ENCODE assay signal across 12 mouse cellular contexts in genomic region chr5:72845928-72846630, GRCm38 (mm10). TPM values are rescaled to one million over a fixed set of nuclear protein-coding genes. Genes with fewer than 3 reads are reported as not detected.
A peak's percentile ranks its signal among the peaks of the same experiment; 100 is the strongest.
DNase-seq lines count a peak whose midpoint lies in the region; ATAC-seq lines count a peak whose summit lies in the region.
"Had no signal": no experiment of that assay in that cellular context is flagged by ENCODE, and none has a peak within 500 bp of the region (broad histone marks: within the 10 kb centered on the region; RNA-seq: fewer than 3 reads in every experiment).

No protein-coding gene starts in this region.

- ATAC-seq in neural tube, embryonic 15.5 days (ENCODE audit: low FRiP score) = peak; percentile 85
- ATAC-seq in megakaryocyte progenitor cell, adult 5-6 weeks (replicated peaks; ENCODE audit: poor library complexity) = no peak
- no peak; the same call in 1 of the 2 replicates for ATAC-seq in liver, embryonic 12.5 days
- ATAC-seq: CD4-positive, CD25-positive, alpha-beta regulatory T cell, adult 4 months had no signal

- 46% methylated on average over 9 of the region's 9 CpGs for WGBS in neural tube, embryonic 15.5 days
- 71% methylated on average over 9 of the region's 9 CpGs for WGBS in liver, embryonic 12.5 days (ENCODE audit: insufficient replicate concordance)

- peaks cover 6% of the 10 kb centered on the region; the same call in 1 of the 2 replicates for H3K4me1 ChIP-seq in neural tube, embryonic 15.5 days
- peaks cover 25% of the 10 kb centered on the region for H3K4me1 ChIP-seq in liver, embryonic 12.5 days

- intact Hi-C loops in heart, postnatal 36 days (cut with DNase I) = no loop called here
- intact Hi-C loops in heart, postnatal 10 days (cut with DNase I) = no loop called here

- H3K9ac ChIP-seq in neural tube, embryonic 15.5 days (replicated peaks) = no peak overlapping the region
- no peak overlapping the region for H3K9ac ChIP-seq in liver, embryonic 12.5 days
- H3K9ac ChIP-seq: embryonic facial prominence, embryonic 13.5 days; lung, embryonic 15.5 days had no signal

- H3K27ac ChIP-seq in neural tube, embryonic 15.5 days (replicated peaks) = peak overlapping the region; percentile 51; the same call in 1 of the 2 replicates
- no peak overlapping the region for H3K27ac ChIP-seq in liver, embryonic 12.5 days
- H3K27ac ChIP-seq: embryonic facial prominence, embryonic 13.5 days; lung, embryonic 15.5 days had no signal

- H3K4me2 ChIP-seq in neural tube, embryonic 15.5 days = no peak overlapping the region; the same call in 1 of the 2 replicates
- no peak overlapping the region for H3K4me2 ChIP-seq in liver, embryonic 12.5 days
- H3K4me2 ChIP-seq: embryonic facial prominence, embryonic 13.5 days; lung, embryonic 15.5 days had no signal

- H3K9me3 ChIP-seq in neural tube, embryonic 15.5 days (replicated peaks) = 0 out of 2 replicates have a peak, but pooled peaks cover 2% of the 10 kb centered on the region
- no peaks in the 10 kb centered on the region for H3K9me3 ChIP-seq in liver, embryonic 12.5 days (replicated peaks)
- H3K9me3 ChIP-seq: embryonic facial prominence, embryonic 13.5 days; lung, embryonic 15.5 days had no signal

- no peaks in the 10 kb centered on the region for H3K36me3 ChIP-seq in neural tube, embryonic 15.5 days
- no peaks in the 10 kb centered on the region for H3K36me3 ChIP-seq in liver, embryonic 12.5 days
- H3K36me3 ChIP-seq: embryonic facial prominence, embryonic 13.5 days; lung, embryonic 15.5 days had no signal

- no peaks in the 10 kb centered on the region for H3K27me3 ChIP-seq in neural tube, embryonic 15.5 days (replicated peaks)
- H3K27me3 ChIP-seq in liver, embryonic 12.5 days (replicated peaks) = no peaks in the 10 kb centered on the region
- H3K27me3 ChIP-seq: embryonic facial prominence, embryonic 13.5 days; lung, embryonic 15.5 days had no signal

- H3K4me3 ChIP-seq in neural tube, embryonic 15.5 days (replicated peaks) = no peak overlapping the region
- no peak overlapping the region for H3K4me3 ChIP-seq in liver, embryonic 12.5 days
- H3K4me3 ChIP-seq: embryonic facial prominence, embryonic 13.5 days; lung, embryonic 15.5 days had no signal

- DNase-seq in heart, adult 8-10 months (ENCODE audit: low spot score) = peak; percentile 24
- DNase-seq in heart, postnatal 36 days = no peak
- DNase-seq in right cerebral cortex, postnatal 10 days (ENCODE audit: low spot score in 2 of 2) = peak; percentile 61 to 71
- no peak for DNase-seq in right cerebral cortex, adult 18-20 months
- DNase-seq in heart, postnatal 10 days = peak; percentile 48 to 58
- DNase-seq: thymus, adult 18-20 months had no signal

RNA-seq across cellular contexts. Expression of gene Tec, which starts 22.2 kb away (rescaled TPM):
- total RNA-seq in heart, adult 8-10 months (2022) = 10 to 100 TPM; 13.2 to 14.5 (median 13.5) TPM
- 10 to 100 TPM; 11.0 to 16.9 TPM for total RNA-seq in heart, postnatal 36 days (2021)
- total RNA-seq in heart, postnatal 10 days (2021) = 10 to 100 TPM in 1 of 2 experiments, 1 to 10 TPM in 1; 8.0 to 10.8 TPM
- 8.8 and 11.5 TPM in 2 replicates for polyA plus RNA-seq in neural tube, embryonic 15.5 days (2015; fragmentation: Nextera tagmentation; extraction: Ambion mirVana)
- 23.4 and 23.5 TPM in 2 replicates for total RNA-seq in megakaryocyte progenitor cell, adult 5-6 weeks (2015)
- total RNA-seq in megakaryocyte progenitor cell, adult 5-6 weeks (2017) = 33.4 and 42.2 TPM in 2 replicates
- polyA plus RNA-seq in liver, embryonic 12.5 days (2016; fragmentation: Nextera tagmentation; extraction: Ambion mirVana) = 5.3 and 7.3 TPM in 2 replicates

Comparison
In these comparisons a context has a peak if more than half of its experiments do, and no peak if none do; other contexts are left out.
1. DNase-seq: peak in heart, adult 8-10 months (single experiment), right cerebral cortex, postnatal 10 days (2 of 2) and heart, postnatal 10 days (2 of 2); none in heart, postnatal 36 days (0 of 2) and right cerebral cortex, adult 18-20 months (single experiment).